Mouse (Mus musculus) liver, postnatal 0 days (tissue): ENCODE measurements around the gene Podn.

Experiments
- CTCF ChIP-seq: sonication (generic); IDR thresholded peaks from 2 replicates; pipeline ENCODE4 v1.5.1; 2016; ENCODE audit warnings: antibody characterized with exemption, low read depth
- EP300 ChIP-seq: IDR thresholded peaks from 2 replicates; pipeline ENCODE4 v1.6.1; 2016; ENCODE audit warnings: antibody characterized with exemption, low read depth, mild to moderate bottlenecking

- TF ChIP-seq CTCF (no peak), EP300 (no peak)
Observed at GRCm38 (mm10) chr4:108110706-108111105, 14.5 kb upstream of the Podn start.
